Mouse (Mus musculus) forebrain, embryonic 14.5 days (tissue): ENCODE measurements around the gene Hsf2. TPM values are rescaled to one million over a fixed set of nuclear protein-coding genes. Genes with fewer than 3 reads are reported as not detected.
"Not testable (repeated sequence)": the region's sequence is repeated elsewhere in the genome, so short reads cannot be mapped to it uniquely, and the experiment has no call there.

Source experiments
- ATAC-seq: fragments of 200-750 bp; cut with Nextera tagmentation; 2 replicates; pipeline ENCODE4 v1.8.0; 2017; ENCODE audit warnings: mild to moderate bottlenecking, moderate library complexity
- DNase-seq: peaks from one replicate; pipeline ENCODE4 v3.0.0-alpha.2; 2015; ENCODE audit warnings: low spot score
- H3K27ac ChIP-seq: fragments of 300-500 bp; sonication (generic); 2 replicates; pipeline ENCODE4 v1.5.1; 2014; ENCODE audit warnings: low read depth, mild to moderate bottlenecking, control low read depth, low read length, moderate library complexity
- H3K27me3 ChIP-seq: fragments of 300-500 bp; sonication (generic); replicated peaks from 2 replicates; pipeline ENCODE4 v1.6.1; 2014; ENCODE audit warnings: low read length, control low read depth, mixed read lengths; ENCODE audit not compliant: control insufficient read depth, insufficient read depth
- H3K36me3 ChIP-seq: fragments of 300-500 bp; sonication (generic); 2 replicates; pipeline ENCODE4 v1.6.1; 2014; ENCODE audit warnings: low read length, control low read depth; ENCODE audit not compliant: control insufficient read depth, insufficient read depth
- H3K4me1 ChIP-seq: fragments of 300-500 bp; sonication (generic); 2 replicates; pipeline ENCODE4 v1.6.1; 2014; ENCODE audit warnings: antibody characterized with exemption, low read length, control low read depth; ENCODE audit not compliant: control insufficient read depth, insufficient read depth
- H3K4me2 ChIP-seq: fragments of 300-500 bp; sonication (generic); 2 replicates; pipeline ENCODE4 v1.6.1; 2014; ENCODE audit warnings: mild to moderate bottlenecking, control low read depth, low read length
- H3K4me3 ChIP-seq: fragments of 300-500 bp; sonication (generic); 2 replicates; pipeline ENCODE4 v1.5.1; 2014; ENCODE audit warnings: low read depth, low read length, control low read depth
- H3K9ac ChIP-seq: fragments of 300-500 bp; sonication (generic); 2 replicates; pipeline ENCODE4 v1.6.1; 2014; ENCODE audit warnings: mild to moderate bottlenecking, low read length, control low read depth, moderate library complexity
- H3K9me3 ChIP-seq: fragments of 300-500 bp; sonication (generic); replicated peaks from 2 replicates; pipeline ENCODE4 v1.6.1; 2016; ENCODE audit warnings: low read length, control low read depth, mixed read lengths; ENCODE audit not compliant: control insufficient read depth
- WGBS: fragments of 180-500 bp; shearing (Covaris S2); extraction: QIAGEN DNeasy Blood & Tissue Kit; methylation state at CpG from one replicate; pipeline ENCODE4 v1.1.7; 2014; 5-methylcytosine and 5-hydroxymethylcytosine counted together
- polyA plus RNA-seq: library from polyadenylated mRNA; unstranded; fragments of >200 nt; fragmentation: Nextera tagmentation; extraction: Ambion mirVana; gene quantifications from 2 replicates; pipeline ENCODE4 v1.2.1, GENCODE M21; 2014

Hsf2 gene
- polyA plus RNA-seq, 1 experiment from 2014 or later, result 56.0 TPM

GRCm38 (mm10) chr10:57515278-57515677, 29.1 kb downstream of the Hsf2 start:
- Histone ChIP-seq H3K9ac (no peak overlapping the region), H3K4me2 (no peak overlapping the region), H3K4me1 (no peaks in the 10 kb centered on the region), H3K27ac (no peak overlapping the region), H3K9me3 (no peaks in the 10 kb centered on the region), H3K36me3 (peaks cover 73% of the 10 kb centered on the region), H3K4me3 (no peak overlapping the region), H3K27me3 (no peaks in the 10 kb centered on the region)
- DNase-seq, result no peak
- 87% methylated on average over 1 of the region's 1 CpGs for WGBS
- no peak for ATAC-seq

- H3K9me3 ChIP-seq, result no peaks in the 10 kb centered on the region
- H3K4me1 ChIP-seq, result peaks cover 24% of the 10 kb centered on the region
- H3K27me3 ChIP-seq, result no peaks in the 10 kb centered on the region
- 96% methylated on average over 5 of the region's 5 CpGs for WGBS
- DNase-seq (no peak), ATAC-seq (no peak)
- no peak overlapping the region for H3K4me3 ChIP-seq
- no peak overlapping the region for H3K4me2 ChIP-seq
- no peak overlapping the region for H3K27ac ChIP-seq
- H3K9ac ChIP-seq, result no peak overlapping the region
- peaks cover 45% of the 10 kb centered on the region for H3K36me3 ChIP-seq
Measured at GRCm38 (mm10) chr10:57526469-57526868, 40.3 kb downstream of the Hsf2 start.

GRCm38 (mm10) chr10:57531076-57531475, 44.9 kb downstream of the Hsf2 start:
- no peak for DNase-seq
- Histone ChIP-seq H3K4me1 (peaks cover 24% of the 10 kb centered on the region), H3K36me3 (peaks cover 13% of the 10 kb centered on the region), H3K9ac (peak overlapping the region; percentile 96), H3K27me3 (no peaks in the 10 kb centered on the region), H3K4me2 (peak overlapping the region; percentile 72), H3K27ac (no peak overlapping the region), H3K4me3 (peak overlapping the region; percentile 89), H3K9me3 (no peaks in the 10 kb centered on the region)
- no peak for ATAC-seq
- WGBS, result 65% methylated on average over 2 of the region's 2 CpGs

GRCm38 (mm10) chr10:57531616-57532217, 45.5 kb downstream of the Hsf2 start:
- ATAC-seq, result no peak
- peaks cover 6% of the 10 kb centered on the region; the same call in 1 of the 2 replicates for H3K36me3 ChIP-seq
- H3K9me3 ChIP-seq, result no peaks in the 10 kb centered on the region
- 4% methylated on average over 28 of the region's 28 CpGs for WGBS
- peak overlapping the region; percentile 96 for H3K27ac ChIP-seq
- peaks cover 24% of the 10 kb centered on the region for H3K4me1 ChIP-seq
- no peaks in the 10 kb centered on the region for H3K27me3 ChIP-seq
- peak overlapping the region; percentile 72 for H3K4me2 ChIP-seq
- peak overlapping the region; percentile 96 for H3K9ac ChIP-seq
- DNase-seq, result peak; percentile 42
- peak overlapping the region; percentile 89 for H3K4me3 ChIP-seq

- Histone ChIP-seq H3K27me3 (no peaks in the 10 kb centered on the region), H3K36me3 (no peaks in the 10 kb centered on the region), H3K4me1 (peaks cover 24% of the 10 kb centered on the region), H3K9ac (peak within 1 kb of the TSS; percentile 96), H3K27ac (peak within 1 kb of the TSS; percentile 96), H3K4me3 (peak within 1 kb of the TSS; percentile 89), H3K9me3 (no peaks in the 10 kb centered on the region), H3K4me2 (peak within 1 kb of the TSS; percentile 72)
- ATAC-seq (peak; percentile 100), DNase-seq (peak; percentile 99)
- WGBS, result 13% methylated on average over 48 of the region's 49 CpGs
Measured at GRCm38 (mm10) chr10:57532218-57533101, 46.3 kb downstream of the Hsf2 start, which contains the start of gene Serinc1. TSS of gene Serinc1 (minus strand) at chr10:57532530.

- not testable (repeated sequence) for ATAC-seq, H3K27me3 ChIP-seq, H3K4me2 ChIP-seq, H3K9me3 ChIP-seq, H3K4me1 ChIP-seq, H3K36me3 ChIP-seq, DNase-seq, H3K9ac ChIP-seq, H3K4me3 ChIP-seq, H3K27ac ChIP-seq
- WGBS, result 71% methylated on average over 9 of the region's 9 CpGs
Measured at GRCm38 (mm10) chr10:57543890-57544289, 57.7 kb downstream of the Hsf2 start.

GRCm38 (mm10) chr10:57549631-57550030, 63.4 kb downstream of the Hsf2 start:
- Histone ChIP-seq H3K27me3 (no peaks in the 10 kb centered on the region), H3K4me3 (no peak overlapping the region), H3K4me2 (no peak overlapping the region), H3K36me3 (no peaks in the 10 kb centered on the region), H3K9ac (no peak overlapping the region), H3K9me3 (no peaks in the 10 kb centered on the region), H3K4me1 (no peaks in the 10 kb centered on the region), H3K27ac (no peak overlapping the region)
- 91% methylated on average over 4 of the region's 4 CpGs for WGBS
- ATAC-seq, result no peak
- DNase-seq, result no peak

- Histone ChIP-seq H3K9ac (no peak overlapping the region), H3K4me3 (no peak overlapping the region), H3K4me1 (no peaks in the 10 kb centered on the region), H3K36me3 (no peaks in the 10 kb centered on the region), H3K27me3 (no peaks in the 10 kb centered on the region), H3K4me2 (no peak overlapping the region), H3K9me3 (no peaks in the 10 kb centered on the region), H3K27ac (no peak overlapping the region)
- no peak for ATAC-seq
- no peak for DNase-seq
- WGBS, result 89% methylated on average over 1 of the region's 1 CpGs
Measured at GRCm38 (mm10) chr10:57553719-57554118, 67.5 kb downstream of the Hsf2 start.

- Histone ChIP-seq H3K4me3 (no peak overlapping the region), H3K4me1 (no peaks in the 10 kb centered on the region), H3K27ac (no peak overlapping the region), H3K4me2 (no peak overlapping the region), H3K9ac (no peak overlapping the region), H3K27me3 (no peaks in the 10 kb centered on the region), H3K36me3 (no peaks in the 10 kb centered on the region), H3K9me3 (no peaks in the 10 kb centered on the region)
- ATAC-seq (no peak), DNase-seq (no peak)
- WGBS, result 72% methylated on average over 5 of the region's 5 CpGs
Measured at GRCm38 (mm10) chr10:57557597-57557996, 71.4 kb downstream of the Hsf2 start.
